Mouse (Mus musculus) hindbrain, embryonic 15.5 days (tissue): ENCODE results near the gene Dll3. TPM values are rescaled to one million over a fixed set of nuclear protein-coding genes. Genes with fewer than 3 reads are reported as not detected.
"Not testable (repeated sequence)": the region's sequence is repeated elsewhere in the genome, so short reads cannot be mapped to it uniquely, and the experiment has no call there.

Experiments used
- ATAC-seq: fragments of 200-750 bp; cut with Nextera tagmentation; 2 replicates; pipeline ENCODE4 v1.8.0; 2017; ENCODE audit warnings: low read depth, moderate number of reproducible peaks, moderate TSS enrichment; ENCODE audit not compliant: low FRiP score
- H3K27ac ChIP-seq: fragments of 300-500 bp; sonication (generic); replicated peaks from 2 replicates; pipeline ENCODE4 v1.5.1; 2015; ENCODE audit warnings: mild to moderate bottlenecking, inconsistent platforms
- H3K27me3 ChIP-seq: fragments of 300-500 bp; sonication (generic); 2 replicates; pipeline ENCODE4 v1.6.1; 2015; ENCODE audit warnings: control low read depth, inconsistent platforms
- H3K36me3 ChIP-seq: fragments of 300-500 bp; sonication (generic); 2 replicates; pipeline ENCODE4 v1.6.1; 2015; ENCODE audit warnings: control low read depth, inconsistent platforms
- H3K4me1 ChIP-seq: fragments of 300-500 bp; sonication (generic); replicated peaks from 2 replicates; pipeline ENCODE4 v1.6.1; 2015; ENCODE audit warnings: control low read depth, inconsistent platforms
- H3K4me2 ChIP-seq: fragments of 300-500 bp; sonication (generic); 2 replicates; pipeline ENCODE4 v1.6.1; 2015; ENCODE audit warnings: moderate library complexity, mild to moderate bottlenecking, inconsistent platforms
- H3K4me3 ChIP-seq: fragments of 300-500 bp; sonication (generic); 2 replicates; pipeline ENCODE4 v1.5.1; 2015; ENCODE audit warnings: mild to moderate bottlenecking, inconsistent platforms
- H3K9ac ChIP-seq: fragments of 300-500 bp; sonication (generic); 2 replicates; pipeline ENCODE4 v1.6.1; 2015; ENCODE audit warnings: inconsistent platforms
- H3K9me3 ChIP-seq: fragments of 300-500 bp; sonication (generic); 2 replicates; pipeline ENCODE4 v1.6.1; 2016; ENCODE audit warnings: control low read depth, inconsistent platforms
- WGBS: fragments of 180-500 bp; shearing (Covaris S2); methylation state at CpG from one replicate; pipeline ENCODE4 v1.1.7; 2015; 5-methylcytosine and 5-hydroxymethylcytosine counted together
- polyA plus RNA-seq: library from polyadenylated mRNA; unstranded; fragments of >200 nt; fragmentation: Nextera tagmentation; extraction: Ambion mirVana; gene quantifications from 2 replicates; pipeline ENCODE4 v1.2.1, GENCODE M21; 2015

Gene Dll3
- polyA plus RNA-seq, 1 experiment from 2014 or later, result 18.4 TPM

DNA sequence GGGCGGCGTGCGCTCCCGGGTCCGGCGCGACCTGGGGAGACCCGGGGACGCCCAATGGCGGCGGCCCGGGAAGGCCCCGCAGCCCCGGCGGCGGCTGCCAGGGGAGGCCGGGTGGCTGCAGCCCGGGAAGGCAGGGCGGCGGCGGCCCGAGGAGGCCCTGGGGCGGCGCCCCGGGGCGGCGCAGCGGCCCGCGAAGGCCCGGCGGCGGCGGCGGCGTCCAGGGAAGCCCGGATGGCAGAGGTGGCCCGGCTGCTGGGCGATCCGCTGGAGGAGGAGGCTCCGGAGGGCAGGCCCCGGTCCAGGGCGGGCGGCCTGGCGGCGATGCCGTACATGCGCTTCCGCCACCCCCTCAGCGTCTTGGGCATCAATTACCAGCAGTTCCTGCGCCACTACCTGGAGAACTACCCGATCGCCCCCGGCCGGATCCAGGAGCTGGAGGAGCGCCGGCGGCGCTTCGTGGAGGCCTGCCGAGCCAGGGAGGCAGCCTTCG lies 34.0 kb downstream of the Dll3 start:
- peak overlapping the region; percentile 98 for H3K9ac ChIP-seq
- ATAC-seq, result peak; percentile 81
- peak overlapping the region; percentile 94 for H3K27ac ChIP-seq
- peak overlapping the region; percentile 85 for H3K4me2 ChIP-seq
- no peaks in the 10 kb centered on the region for H3K9me3 ChIP-seq
- peak overlapping the region; percentile 90 for H3K4me3 ChIP-seq
- peaks cover 10% of the 10 kb centered on the region; the same call in 1 of the 2 replicates for H3K36me3 ChIP-seq
- peaks cover 5% of the 10 kb centered on the region; the same call in 1 of the 2 replicates for H3K27me3 ChIP-seq
- H3K4me1 ChIP-seq, result peaks cover 15% of the 10 kb centered on the region
- under 1% methylated on average over 45 of the region's 62 CpGs for WGBS

DNA sequence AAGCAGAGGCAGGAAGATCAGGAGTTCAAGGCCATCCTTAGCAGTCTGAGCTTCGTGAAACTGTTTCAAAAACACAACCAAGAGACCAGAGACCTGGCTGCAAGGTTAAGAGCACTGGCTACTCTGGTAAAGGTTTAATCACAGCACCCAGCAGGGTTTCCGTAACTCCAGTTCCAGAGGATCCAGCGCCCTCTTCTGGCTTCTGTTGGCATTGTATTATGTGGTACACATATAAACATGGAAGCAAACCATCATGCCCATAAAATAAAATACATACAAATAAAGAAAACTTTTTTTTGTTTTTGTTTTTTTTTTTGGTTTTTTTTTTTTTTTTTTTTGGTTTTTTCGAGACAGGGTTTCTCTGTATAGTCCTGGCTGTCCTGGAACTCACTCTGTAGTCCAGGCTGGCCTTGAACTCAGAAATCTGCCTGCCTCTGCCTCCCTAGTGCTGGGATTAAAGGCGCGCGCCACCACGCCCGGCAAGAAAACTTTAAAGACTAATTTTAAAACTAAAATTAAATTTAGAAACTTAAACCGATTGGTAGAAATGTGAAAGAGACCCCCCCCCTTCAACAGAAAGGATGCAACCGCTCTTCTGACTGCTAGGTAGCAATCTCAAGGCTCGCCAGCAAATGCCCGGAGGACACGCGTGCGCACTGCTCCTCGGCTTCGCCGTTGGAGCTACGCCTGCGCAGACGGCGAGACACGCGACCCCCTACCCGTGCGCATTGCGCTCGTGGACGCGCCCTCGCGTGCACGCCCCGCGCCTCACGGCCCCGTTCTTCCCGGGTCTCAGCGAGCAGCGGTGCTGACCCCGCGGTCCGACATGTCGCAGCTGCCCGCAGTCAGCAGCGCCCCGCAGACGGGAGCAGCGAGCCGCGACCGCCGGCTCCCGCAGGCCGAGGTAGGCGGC lies 34.7 kb downstream of the Dll3 start, which contains the start of gene Eid2:
Eid2 (plus strand) TSS at position 753 of the 913 bp plus-strand sequence.
- peak within 1 kb of the TSS; percentile 85 for H3K4me2 ChIP-seq
- H3K4me1 ChIP-seq, result peaks cover 15% of the 10 kb centered on the region
- 9% methylated on average over 46 of the region's 57 CpGs for WGBS
- H3K9me3 ChIP-seq, result no peaks in the 10 kb centered on the region
- ATAC-seq, result peak; percentile 95
- peaks cover 8% of the 10 kb centered on the region; the same call in 1 of the 2 replicates for H3K36me3 ChIP-seq
- peaks cover 5% of the 10 kb centered on the region; the same call in 1 of the 2 replicates for H3K27me3 ChIP-seq
- H3K4me3 ChIP-seq, result peak within 1 kb of the TSS; percentile 90
- H3K9ac ChIP-seq, result peak within 1 kb of the TSS; percentile 98
- peak within 1 kb of the TSS; percentile 94 for H3K27ac ChIP-seq

DNA sequence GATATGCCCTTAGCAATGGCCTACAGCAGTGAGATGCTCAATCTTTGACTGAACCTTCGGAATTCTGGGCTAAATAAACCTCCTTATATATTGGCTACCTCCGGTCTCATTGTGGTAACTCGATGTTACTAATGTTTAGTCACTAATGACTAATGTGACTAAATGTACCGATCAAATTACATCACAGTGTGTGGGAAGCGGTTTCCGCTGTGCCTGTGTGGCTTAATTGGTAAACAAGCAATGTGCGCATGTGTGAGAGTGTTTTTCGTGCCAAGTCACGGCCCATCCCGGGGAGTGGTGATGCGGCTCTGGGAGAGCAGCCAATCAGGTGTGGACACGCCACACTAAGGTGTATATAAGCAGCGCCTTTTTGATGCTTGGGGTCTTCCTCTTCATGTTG lies 36.6 kb downstream of the Dll3 start:
- H3K4me2 ChIP-seq, result no peak overlapping the region
- ATAC-seq, result no peak
- WGBS, result 84% methylated on average over 13 of the region's 13 CpGs
- H3K27me3 ChIP-seq, result peaks cover 5% of the 10 kb centered on the region; the same call in 1 of the 2 replicates
- no peak overlapping the region for H3K4me3 ChIP-seq
- peaks cover 2% of the 10 kb centered on the region; the same call in 1 of the 2 replicates for H3K36me3 ChIP-seq
- H3K27ac ChIP-seq, result no peak overlapping the region
- no peaks in the 10 kb centered on the region for H3K9me3 ChIP-seq
- H3K9ac ChIP-seq, result no peak overlapping the region
- peaks cover 13% of the 10 kb centered on the region for H3K4me1 ChIP-seq

DNA sequence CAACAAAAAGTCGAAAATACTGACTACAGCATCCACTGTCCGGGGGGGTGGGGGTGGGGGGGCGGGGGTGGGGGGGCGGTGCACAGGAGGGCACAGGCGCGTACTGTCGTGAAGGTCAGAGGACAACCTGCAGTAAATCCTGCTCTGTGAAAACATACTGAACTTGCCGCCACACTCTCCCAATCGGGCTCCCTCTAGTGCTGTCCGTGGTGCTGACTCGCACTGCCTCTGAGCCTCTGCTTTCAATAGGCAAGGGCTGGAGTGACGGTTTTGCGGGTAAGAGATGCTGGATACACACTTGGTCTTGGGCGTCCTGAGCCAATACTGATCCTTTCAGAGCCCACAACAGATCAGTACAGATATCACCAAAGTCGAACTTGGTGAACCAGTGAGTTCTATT lies 38.3 kb downstream of the Dll3 start:
- no peak for ATAC-seq
- WGBS, result 8% methylated on average over 15 of the region's 15 CpGs
- no peak overlapping the region for H3K4me2 ChIP-seq
- H3K9ac ChIP-seq, result no peak overlapping the region
- H3K27ac ChIP-seq, result no peak overlapping the region
- no peak overlapping the region for H3K4me3 ChIP-seq
- no peaks in the 10 kb centered on the region for H3K36me3 ChIP-seq
- H3K4me1 ChIP-seq, result peaks cover 5% of the 10 kb centered on the region
- no peaks in the 10 kb centered on the region for H3K9me3 ChIP-seq
- peaks cover 5% of the 10 kb centered on the region; the same call in 1 of the 2 replicates for H3K27me3 ChIP-seq

DNA sequence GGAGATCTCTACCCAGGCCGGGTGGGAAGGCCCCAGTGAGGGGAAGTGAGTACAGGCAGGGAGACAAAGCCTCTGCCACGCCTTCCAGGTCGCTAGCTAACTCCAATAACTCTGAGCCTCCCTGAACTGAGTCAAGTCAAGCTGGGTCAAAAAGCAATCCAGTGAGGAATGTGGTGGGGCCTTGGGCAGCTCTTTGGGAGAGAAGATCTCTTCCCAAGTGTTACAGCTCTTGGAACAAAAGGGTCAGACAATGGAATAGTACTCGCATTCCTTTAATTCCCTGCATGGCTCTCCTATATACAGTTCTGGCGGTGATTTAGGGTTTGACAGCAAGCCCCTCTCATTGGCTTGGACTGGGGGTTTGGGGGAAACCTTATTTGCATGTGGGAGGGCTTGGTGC lies 39.2 kb downstream of the Dll3 start:
- H3K9me3 ChIP-seq, result no peaks in the 10 kb centered on the region
- no peaks in the 10 kb centered on the region for H3K4me1 ChIP-seq
- ATAC-seq, result no peak
- no peaks in the 10 kb centered on the region for H3K36me3 ChIP-seq
- H3K27me3 ChIP-seq, result peaks cover 5% of the 10 kb centered on the region; the same call in 1 of the 2 replicates
- no peak overlapping the region for H3K9ac ChIP-seq
- H3K4me2 ChIP-seq, result no peak overlapping the region
- WGBS, result 57% methylated on average over 5 of the region's 5 CpGs
- no peak overlapping the region for H3K4me3 ChIP-seq
- H3K27ac ChIP-seq, result no peak overlapping the region

DNA sequence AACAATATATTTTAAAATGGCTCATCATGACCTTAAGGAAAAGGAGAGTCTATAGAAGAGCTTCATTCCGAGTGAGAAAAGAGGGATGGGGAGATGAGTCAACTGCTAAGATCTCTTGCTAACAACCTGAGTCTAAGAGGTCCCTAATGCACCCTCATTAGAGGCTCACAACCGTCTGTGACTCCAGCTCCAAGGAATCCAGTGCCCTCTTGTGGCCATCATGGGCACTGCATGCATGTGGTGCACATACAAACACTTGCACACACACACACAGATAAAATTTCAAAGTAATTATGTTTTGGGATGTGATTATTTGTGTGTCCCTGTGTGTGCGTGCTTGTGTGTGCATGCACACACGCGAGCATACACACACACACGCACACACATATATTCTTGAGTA lies 46.6 kb downstream of the Dll3 start:
- no peak overlapping the region for H3K4me2 ChIP-seq
- 89% methylated on average over 6 of the region's 6 CpGs for WGBS

DNA sequence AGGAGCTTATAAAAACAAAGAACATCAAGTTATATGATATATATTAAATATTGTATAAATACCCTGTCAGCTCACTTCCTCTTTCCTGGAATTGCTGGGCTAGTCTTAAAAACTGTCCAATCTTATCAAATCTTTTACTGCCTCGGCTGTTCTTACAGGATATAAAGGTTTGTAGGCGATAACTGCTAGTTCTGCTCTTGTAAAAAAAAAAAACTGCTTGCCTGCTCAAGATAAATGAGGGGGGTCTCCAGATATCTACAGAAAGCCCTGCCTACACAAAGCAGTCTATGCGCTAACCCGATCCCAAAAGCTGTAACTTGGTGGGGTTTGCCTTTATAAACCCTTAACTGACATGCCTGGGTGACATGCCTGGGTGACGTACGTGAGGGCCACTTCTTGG lies 47.4 kb downstream of the Dll3 start:
- Histone ChIP-seq H3K36me3 (no peaks in the 10 kb centered on the region), H3K4me1 (no peaks in the 10 kb centered on the region), H3K9ac (no peak overlapping the region), H3K4me3 (no peak overlapping the region), H3K27ac (no peak overlapping the region), H3K27me3 (no peaks in the 10 kb centered on the region), H3K9me3 (no peaks in the 10 kb centered on the region), H3K4me2 (no peak overlapping the region)
- 95% methylated on average over 6 of the region's 6 CpGs for WGBS
- no peak for ATAC-seq

More for the DNA sequence above, 46.6 kb downstream of the Dll3 start:
- no peak overlapping the region for H3K27ac ChIP-seq
- no peak overlapping the region for H3K4me3 ChIP-seq
- no peak overlapping the region for H3K9ac ChIP-seq
- H3K36me3 ChIP-seq, result no peaks in the 10 kb centered on the region
- no peaks in the 10 kb centered on the region for H3K27me3 ChIP-seq
- ATAC-seq, result no peak
- H3K4me1 ChIP-seq, result no peaks in the 10 kb centered on the region
- no peaks in the 10 kb centered on the region for H3K9me3 ChIP-seq

DNA sequence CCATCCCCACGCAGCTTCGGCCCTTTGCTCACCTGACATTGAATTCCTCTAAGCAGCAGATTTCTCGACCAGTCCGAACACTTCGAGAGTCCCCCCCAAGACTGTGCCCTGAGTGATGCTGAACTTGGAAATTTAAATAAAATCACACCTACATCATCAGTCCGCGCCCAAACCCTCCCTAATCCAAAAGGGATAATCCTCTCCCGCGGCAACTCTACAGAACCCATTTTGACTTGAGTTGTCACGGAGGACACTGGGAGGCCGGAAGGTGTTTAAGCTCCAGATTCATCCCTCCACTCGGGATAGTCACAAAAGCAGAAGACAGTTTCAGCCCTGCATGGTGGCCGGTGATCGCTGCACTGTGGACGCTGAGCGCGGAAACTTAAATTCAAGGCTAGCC lies 50.1 kb downstream of the Dll3 start:
- H3K27me3 ChIP-seq, result no peaks in the 10 kb centered on the region
- no peaks in the 10 kb centered on the region for H3K36me3 ChIP-seq
- H3K4me2 ChIP-seq, result no peak overlapping the region
- no peaks in the 10 kb centered on the region for H3K9me3 ChIP-seq
- H3K27ac ChIP-seq, result no peak overlapping the region
- 90% methylated on average over 17 of the region's 17 CpGs for WGBS
- H3K4me3 ChIP-seq, result no peak overlapping the region
- no peaks in the 10 kb centered on the region for H3K4me1 ChIP-seq
- no peak overlapping the region for H3K9ac ChIP-seq
- no peak for ATAC-seq

DNA sequence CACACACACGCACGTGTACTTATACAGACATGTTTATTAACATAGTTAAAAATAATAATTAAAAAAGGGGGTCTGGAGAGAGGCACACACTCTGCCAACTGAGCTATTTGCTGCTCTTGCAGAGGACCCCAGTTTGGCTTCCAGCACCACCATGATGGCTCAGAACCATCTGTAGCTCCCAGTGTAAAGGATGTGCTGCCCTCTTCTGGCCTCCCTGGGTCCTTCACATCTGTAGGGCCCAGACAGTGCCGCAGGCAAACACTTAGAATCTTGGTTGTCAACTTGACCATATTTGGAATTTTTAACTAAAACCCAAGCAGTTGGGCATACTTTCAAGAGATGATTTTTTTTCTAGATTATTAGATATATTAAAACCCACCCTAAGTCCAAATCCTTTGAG lies 53.1 kb downstream of the Dll3 start:
- 96% methylated on average over 3 of the region's 3 CpGs for WGBS
- Histone ChIP-seq H3K4me3 (no peak overlapping the region), H3K27ac (no peak overlapping the region), H3K4me1 (no peaks in the 10 kb centered on the region), H3K4me2 (no peak overlapping the region), H3K9me3 (no peaks in the 10 kb centered on the region), H3K27me3 (no peaks in the 10 kb centered on the region), H3K36me3 (no peaks in the 10 kb centered on the region), H3K9ac (no peak overlapping the region)
- ATAC-seq, result no peak

DNA sequence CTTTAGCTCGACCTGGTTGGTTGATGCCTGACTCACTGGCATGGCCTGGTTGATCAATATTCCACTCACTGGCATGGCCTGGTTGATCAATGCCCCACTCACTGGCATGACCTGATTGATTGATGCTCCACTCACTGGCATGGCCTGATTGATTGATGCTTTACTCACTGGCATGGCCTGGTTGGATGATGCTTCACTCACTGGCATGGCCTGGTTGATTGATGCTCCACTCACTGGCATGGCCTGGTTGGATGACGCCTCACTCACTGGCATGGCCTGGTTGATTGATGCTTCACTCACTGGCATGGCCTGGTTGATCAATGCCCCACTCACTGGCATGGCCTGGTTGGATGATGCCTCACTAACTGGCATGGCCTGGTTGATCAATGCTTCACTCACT lies 58.1 kb downstream of the Dll3 start:
- not testable (repeated sequence) for H3K4me1 ChIP-seq, H3K27me3 ChIP-seq, H3K9me3 ChIP-seq, H3K4me2 ChIP-seq, H3K4me3 ChIP-seq, H3K36me3 ChIP-seq, H3K27ac ChIP-seq, ATAC-seq, H3K9ac ChIP-seq
- WGBS, result 85% methylated on average over 2 of the region's 2 CpGs
